Mouse (Mus musculus): ENCODE results near the gene Tmem123. TPM values are rescaled to one million over a fixed set of nuclear protein-coding genes. Genes with fewer than 3 reads are reported as not detected.
A peak's percentile ranks its signal among the peaks of the same experiment; 100 is the strongest.

Gene Tmem123
- polyA plus RNA-seq, 1 experiment = 90.0 TPM

- no peaks in the 10 kb centered on the region for H3K27me3 ChIP-seq (ENCODE audit: control insufficient read depth, insufficient read depth, low read length)
- no peak overlapping the region for H3K27ac ChIP-seq (ENCODE audit: insufficient read depth, low read length)
- no peak overlapping the region for H3K4me3 ChIP-seq (ENCODE audit: extremely low read depth, insufficient read depth, insufficient read length)
- TF ChIP-seq POLR2A (IDR thresholded peaks at IDR 0.05; ENCODE audit: low read depth, low read length) (no peak), CTCF (IDR thresholded peaks at IDR 0.05; ENCODE audit: extremely low read depth, insufficient read depth, insufficient read length, insufficient replicate concordance) (no peak)
- 94% methylated on average over 5 of the region's 5 CpGs for WGBS
- peaks cover 6% of the 10 kb centered on the region; the same call in 1 of the 2 replicates for H3K4me1 ChIP-seq (ENCODE audit: control insufficient read depth, insufficient read depth, insufficient read length)
- no peak for DNase-seq (ENCODE audit: low read depth in 1 of 2, low spot score in 2 of 2)
- peaks cover 40% of the 10 kb centered on the region for H3K36me3 ChIP-seq (ENCODE audit: control insufficient read depth, insufficient read depth, low read length)
Measured at GRCm38 (mm10) chr9:7773686-7774085, 9.8 kb downstream of the Tmem123 start.

GRCm38 (mm10) chr9:7774538-7774937 is 10.7 kb downstream of the Tmem123 start:
- H3K27ac ChIP-seq (ENCODE audit: insufficient read depth, low read length) = 0 out of 2 replicates have a peak overlapping the region, but pooled peaks have one; percentile 5

GRCm38 (mm10) chr9:7775011-7775410 is 11.2 kb downstream of the Tmem123 start:
- H3K4me1 ChIP-seq (ENCODE audit: control insufficient read depth, insufficient read depth, insufficient read length) = peaks cover 17% of the 10 kb centered on the region; the same call in 1 of the 2 replicates
- no peak for TF ChIP-seq CTCF (IDR thresholded peaks at IDR 0.05; ENCODE audit: extremely low read depth, insufficient read depth, insufficient read length, insufficient replicate concordance)
- TF ChIP-seq POLR2A (IDR thresholded peaks at IDR 0.05; ENCODE audit: low read depth, low read length) = no peak
- H3K27ac ChIP-seq (ENCODE audit: insufficient read depth, low read length) = no peak overlapping the region
- no peak overlapping the region for H3K4me3 ChIP-seq (ENCODE audit: extremely low read depth, insufficient read depth, insufficient read length)
- no peak for DNase-seq (ENCODE audit: low read depth in 1 of 2, low spot score in 2 of 2)
- WGBS = 71% methylated on average over 2 of the region's 2 CpGs
- H3K27me3 ChIP-seq (ENCODE audit: control insufficient read depth, insufficient read depth, low read length) = no peaks in the 10 kb centered on the region
- H3K36me3 ChIP-seq (ENCODE audit: control insufficient read depth, insufficient read depth, low read length) = peaks cover 31% of the 10 kb centered on the region

More at GRCm38 (mm10) chr9:7774538-7774937, 10.7 kb downstream of the Tmem123 start:
- H3K4me3 ChIP-seq (ENCODE audit: extremely low read depth, insufficient read depth, insufficient read length) = no peak overlapping the region
- peaks cover 36% of the 10 kb centered on the region for H3K36me3 ChIP-seq (ENCODE audit: control insufficient read depth, insufficient read depth, low read length)
- 65% methylated on average over 10 of the region's 10 CpGs for WGBS
- peaks cover 13% of the 10 kb centered on the region; the same call in 1 of the 2 replicates for H3K4me1 ChIP-seq (ENCODE audit: control insufficient read depth, insufficient read depth, insufficient read length)
- no peaks in the 10 kb centered on the region for H3K27me3 ChIP-seq (ENCODE audit: control insufficient read depth, insufficient read depth, low read length)
- no peak for DNase-seq (ENCODE audit: low read depth in 1 of 2, low spot score in 2 of 2)
- no peak for TF ChIP-seq CTCF (IDR thresholded peaks at IDR 0.05; ENCODE audit: extremely low read depth, insufficient read depth, insufficient read length, insufficient replicate concordance)
- TF ChIP-seq POLR2A (IDR thresholded peaks at IDR 0.05; ENCODE audit: low read depth, low read length) = no peak

- no peak overlapping the region for H3K27ac ChIP-seq (ENCODE audit: insufficient read depth, low read length)
- H3K4me1 ChIP-seq (ENCODE audit: control insufficient read depth, insufficient read depth, insufficient read length) = peaks cover 20% of the 10 kb centered on the region; the same call in 1 of the 2 replicates
- peaks cover 24% of the 10 kb centered on the region for H3K36me3 ChIP-seq (ENCODE audit: control insufficient read depth, insufficient read depth, low read length)
- H3K4me3 ChIP-seq (ENCODE audit: extremely low read depth, insufficient read depth, insufficient read length) = no peak overlapping the region
- 24% methylated on average over 3 of the region's 3 CpGs for WGBS
- TF ChIP-seq POLR2A (IDR thresholded peaks at IDR 0.05; ENCODE audit: low read depth, low read length) = no peak
- no peak for TF ChIP-seq CTCF (IDR thresholded peaks at IDR 0.05; ENCODE audit: extremely low read depth, insufficient read depth, insufficient read length, insufficient replicate concordance)
- no peak for DNase-seq (ENCODE audit: low read depth in 1 of 2, low spot score in 2 of 2)
- no peaks in the 10 kb centered on the region for H3K27me3 ChIP-seq (ENCODE audit: control insufficient read depth, insufficient read depth, low read length)
Measured at GRCm38 (mm10) chr9:7775986-7776385, 12.1 kb downstream of the Tmem123 start.

GRCm38 (mm10) chr9:7776940-7777339 is 13.1 kb downstream of the Tmem123 start:
- H3K4me3 ChIP-seq (ENCODE audit: extremely low read depth, insufficient read depth, insufficient read length) = no peak overlapping the region
- peaks cover 23% of the 10 kb centered on the region for H3K36me3 ChIP-seq (ENCODE audit: control insufficient read depth, insufficient read depth, low read length)
- DNase-seq (ENCODE audit: low read depth in 1 of 2, low spot score in 2 of 2) = no peak
- TF ChIP-seq POLR2A (IDR thresholded peaks at IDR 0.05; ENCODE audit: low read depth, low read length) = no peak
- no peak for TF ChIP-seq CTCF (IDR thresholded peaks at IDR 0.05; ENCODE audit: extremely low read depth, insufficient read depth, insufficient read length, insufficient replicate concordance)
- H3K27ac ChIP-seq (ENCODE audit: insufficient read depth, low read length) = no peak overlapping the region
- peaks cover 23% of the 10 kb centered on the region; the same call in 1 of the 2 replicates for H3K4me1 ChIP-seq (ENCODE audit: control insufficient read depth, insufficient read depth, insufficient read length)
- H3K27me3 ChIP-seq (ENCODE audit: control insufficient read depth, insufficient read depth, low read length) = no peaks in the 10 kb centered on the region
- 97% methylated on average over 1 of the region's 1 CpGs for WGBS

GRCm38 (mm10) chr9:7777652-7778051 is 13.8 kb downstream of the Tmem123 start:
- TF ChIP-seq CTCF (IDR thresholded peaks at IDR 0.05; ENCODE audit: extremely low read depth, insufficient read depth, insufficient read length, insufficient replicate concordance) (no peak), POLR2A (IDR thresholded peaks at IDR 0.05; ENCODE audit: low read depth, low read length) (no peak)
- Histone ChIP-seq H3K27me3 (ENCODE audit: control insufficient read depth, insufficient read depth, low read length) (no peaks in the 10 kb centered on the region), H3K4me3 (ENCODE audit: extremely low read depth, insufficient read depth, insufficient read length) (no peak overlapping the region), H3K4me1 (ENCODE audit: control insufficient read depth, insufficient read depth, insufficient read length) (peaks cover 23% of the 10 kb centered on the region; the same call in 1 of the 2 replicates), H3K27ac (ENCODE audit: insufficient read depth, low read length) (no peak overlapping the region), H3K36me3 (ENCODE audit: control insufficient read depth, insufficient read depth, low read length) (peaks cover 19% of the 10 kb centered on the region)
- 84% methylated on average over 1 of the region's 1 CpGs for whole genome bisulfite sequencing
- no peak for DNase-seq (ENCODE audit: low read depth in 1 of 2, low spot score in 2 of 2)

GRCm38 (mm10) chr9:7778771-7779170 is 14.9 kb downstream of the Tmem123 start:
- Histone ChIP-seq H3K27me3 (ENCODE audit: control insufficient read depth, insufficient read depth, low read length) (no peaks in the 10 kb centered on the region), H3K27ac (ENCODE audit: insufficient read depth, low read length) (peak overlapping the region; percentile 55), H3K36me3 (ENCODE audit: control insufficient read depth, insufficient read depth, low read length) (peaks cover 16% of the 10 kb centered on the region), H3K4me1 (ENCODE audit: control insufficient read depth, insufficient read depth, insufficient read length) (peaks cover 23% of the 10 kb centered on the region; the same call in 1 of the 2 replicates), H3K4me3 (ENCODE audit: extremely low read depth, insufficient read depth, insufficient read length) (no peak overlapping the region)
- 61% methylated on average over 7 of the region's 7 CpGs for WGBS
- no peak for DNase-seq (ENCODE audit: low read depth in 1 of 2, low spot score in 2 of 2)
- TF ChIP-seq POLR2A (IDR thresholded peaks at IDR 0.05; ENCODE audit: low read depth, low read length) = no peak
- TF ChIP-seq CTCF (IDR thresholded peaks at IDR 0.05; ENCODE audit: extremely low read depth, insufficient read depth, insufficient read length, insufficient replicate concordance) = no peak
